Mouse (Mus musculus) left cerebral cortex, postnatal 36 days (tissue): ENCODE data around the gene Slc35g2. TPM values are rescaled to one million over a fixed set of nuclear protein-coding genes. Genes with fewer than 3 reads are reported as not detected.

Source experiments
- DNase-seq, 2 experiments: peaks; one replicate each; pipeline ENCODE4 v3.0.0; 2021 to 2022; ENCODE audit warnings: low spot score in 2 of 2, mixed read lengths in 1 of 2
- intact Hi-C: fragments of 180-260 bp; cut with DNase I; formaldehyde crosslinking; loops from one replicate; pipeline ENCODE4 v1.15.1; 2025
- total RNA-seq, 2 experiments: library from RNA; stranded (reverse); gene quantifications; 2 replicates each; pipeline ENCODE4 v1.2.3; 2021

The Slc35g2 gene
- total RNA-seq, 2 experiments from 2014 or later = 18.7 to 19.2 TPM

GRCm38 (mm10) chr9:100569798-100570625, 878 bp downstream of the Slc35g2 start:
- DNase-seq = peak; percentile 41
- intact Hi-C loops = loop anchor here (2.0 kb wide), 1 partner anchor 73 kb away; no protein-coding TSS in a partner anchor

DNA sequence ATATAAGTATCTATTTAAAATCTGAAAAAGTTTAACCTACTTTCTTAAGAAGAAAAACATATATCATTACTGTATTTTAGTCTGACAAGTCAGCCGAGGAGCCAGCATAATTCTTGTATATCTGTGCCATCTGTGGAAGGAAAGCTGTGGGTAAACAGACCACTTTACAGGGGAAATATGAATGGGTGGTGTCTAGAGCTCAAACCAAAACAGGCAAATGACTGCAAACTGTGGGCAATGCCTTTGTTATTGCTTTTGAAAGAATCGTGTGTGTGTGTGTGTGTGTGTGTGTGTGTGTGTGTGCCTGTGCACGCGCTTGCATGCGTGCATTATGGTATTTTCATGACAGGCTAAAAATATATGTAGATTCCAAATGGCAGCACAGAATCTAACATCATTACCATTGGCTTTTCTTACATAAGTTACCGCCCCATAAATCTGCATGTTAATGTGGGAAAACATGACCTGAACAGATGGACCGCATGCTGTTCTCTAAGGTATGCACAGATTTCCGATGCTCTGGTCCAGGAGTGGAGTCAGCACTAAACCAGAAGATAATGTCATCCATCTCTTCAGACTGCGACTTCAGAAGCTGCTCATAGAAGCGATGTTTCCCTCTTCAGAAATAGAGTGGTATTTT, 10.5 kb downstream of the Slc35g2 start:
- peak; percentile 22 to 36 for DNase-seq
- intact Hi-C loops = no loop called here

DNA sequence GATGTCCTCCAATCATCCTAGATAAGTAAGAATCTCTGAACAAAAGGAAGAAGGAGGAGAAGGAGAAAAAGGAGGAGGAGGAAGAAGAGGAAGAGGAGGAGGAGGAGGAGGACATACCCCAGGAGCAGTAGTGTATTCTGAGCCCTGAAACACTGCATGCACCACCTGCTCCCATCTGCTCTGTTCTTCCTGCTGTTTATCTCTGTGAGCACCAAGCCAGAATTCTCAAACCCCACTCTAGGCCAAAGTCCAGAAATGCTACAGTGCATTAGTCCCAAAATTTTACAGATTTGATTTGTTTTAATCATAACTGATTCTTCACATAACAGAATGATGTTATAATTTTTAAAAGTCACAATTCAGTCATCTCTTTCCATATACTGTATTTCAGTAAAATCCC, 11.9 kb downstream of the Slc35g2 start:
- intact Hi-C loops = no loop called here

GRCm38 (mm10) chr9:100558023-100558573, 12.8 kb downstream of the Slc35g2 start:
- intact Hi-C loops = no loop called here
- DNase-seq = no peak

More for the DNA sequence above, 11.9 kb downstream of the Slc35g2 start:
- no peak for DNase-seq

- DNase-seq = no peak
- intact Hi-C loops = no loop called here
Observed at GRCm38 (mm10) chr9:100555686-100556085, 15.2 kb downstream of the Slc35g2 start.

- DNase-seq = no peak
- intact Hi-C loops = loop anchor here (10.0 kb wide), 2 partner anchors 366 to 456 kb away; no protein-coding TSS in a partner anchor
Observed at GRCm38 (mm10) chr9:100548313-100548712, 22.6 kb downstream of the Slc35g2 start.

GRCm38 (mm10) chr9:100546594-100546910, 24.3 kb downstream of the Slc35g2 start:
- intact Hi-C loops = loop anchor here (10.0 kb wide), 2 partner anchors 368 to 458 kb away; no protein-coding TSS in a partner anchor
- peak in 1 of 2 experiments; percentile 11 for DNase-seq

DNA sequence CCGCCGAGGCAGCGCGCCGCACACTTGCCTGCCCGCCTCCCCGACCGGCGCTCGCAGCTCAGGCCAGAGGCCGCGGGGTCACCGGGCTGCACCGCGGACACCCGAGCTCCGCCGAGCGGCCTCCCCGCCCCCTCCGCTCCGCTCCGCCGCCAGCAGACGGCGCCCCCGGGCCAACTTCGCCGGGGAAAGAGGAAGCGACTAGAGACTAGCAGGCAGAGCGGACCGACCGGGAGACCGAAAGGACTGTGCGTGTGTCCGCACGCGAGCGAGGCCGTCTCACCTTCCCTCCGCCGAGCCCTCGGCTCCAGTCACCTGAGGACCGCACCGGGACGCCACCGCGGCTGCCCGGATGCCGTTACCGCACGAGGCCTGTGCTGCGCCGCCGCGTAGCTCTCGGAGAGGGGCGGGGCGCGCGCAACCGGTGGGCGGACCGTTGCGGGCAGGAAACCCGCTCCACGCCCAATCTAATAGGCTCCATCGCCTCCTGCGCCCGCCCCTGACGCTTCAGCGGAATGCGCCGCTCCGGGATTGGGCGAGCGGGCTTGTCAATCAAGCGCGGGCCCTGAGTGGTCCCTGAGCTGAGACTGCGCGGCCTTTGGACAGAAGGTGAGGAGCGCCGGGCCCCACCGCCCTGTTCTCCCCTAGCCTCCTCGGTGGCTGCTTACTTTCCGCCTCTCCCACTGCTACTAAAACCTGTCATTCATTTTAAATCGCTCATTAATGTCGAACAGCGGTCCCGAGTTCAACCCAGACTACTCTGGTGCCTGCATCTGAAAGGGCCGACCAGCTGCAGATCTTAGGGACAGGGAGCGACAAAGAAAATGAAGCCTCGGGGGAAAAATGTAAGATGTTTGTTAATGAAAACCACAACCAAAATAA, 24.9 kb downstream of the Slc35g2 start, which contains the start of gene Nck1:
TSS of gene Nck1 (minus strand) at position 420 of the 879 bp plus-strand sequence.
- intact Hi-C loops = loop anchor here (1.0 to 10.0 kb wide), 3 partner anchors 97 to 459 kb away; no protein-coding TSS in a partner anchor
- DNase-seq = peak; percentile 99

DNA sequence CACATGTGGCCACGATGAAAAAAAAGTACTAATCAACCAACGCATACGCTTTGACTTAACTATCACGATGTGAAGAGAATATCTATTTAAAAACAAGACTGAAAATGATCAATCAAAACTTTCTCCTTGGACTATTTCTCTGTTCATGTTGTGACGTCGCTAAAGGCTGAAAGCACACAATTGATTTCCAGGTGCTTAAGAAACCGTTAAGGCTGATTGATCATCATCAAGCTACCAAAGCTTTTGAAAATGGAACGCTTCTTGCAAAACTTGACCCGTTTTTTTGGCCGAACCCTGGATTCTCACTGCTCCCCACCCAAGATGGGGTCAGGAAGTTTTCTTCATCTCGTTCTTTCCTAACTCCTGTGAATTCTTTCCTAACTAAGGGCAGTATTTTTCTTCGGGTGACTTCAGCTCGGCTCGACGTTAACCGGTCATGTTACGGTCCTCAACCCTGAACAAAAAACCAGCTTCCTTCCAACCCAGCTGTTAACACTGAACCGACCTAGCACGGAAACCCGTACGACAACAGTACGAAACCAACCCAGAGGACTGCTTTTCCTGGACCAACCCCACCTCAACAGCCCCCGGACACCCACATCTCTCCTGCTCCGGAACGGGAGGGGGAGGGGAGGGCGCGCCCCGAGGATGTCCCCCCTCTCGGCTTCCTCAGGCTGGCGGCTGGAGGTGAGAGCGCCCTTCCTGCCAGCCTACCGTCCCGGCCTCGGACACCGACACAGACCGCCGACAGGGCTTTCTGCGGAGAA, 25.8 kb downstream of the Slc35g2 start:
- intact Hi-C loops = loop anchor here (1.0 to 10.0 kb wide), 3 partner anchors 98 to 460 kb away; no protein-coding TSS in a partner anchor
- no peak for DNase-seq

DNA sequence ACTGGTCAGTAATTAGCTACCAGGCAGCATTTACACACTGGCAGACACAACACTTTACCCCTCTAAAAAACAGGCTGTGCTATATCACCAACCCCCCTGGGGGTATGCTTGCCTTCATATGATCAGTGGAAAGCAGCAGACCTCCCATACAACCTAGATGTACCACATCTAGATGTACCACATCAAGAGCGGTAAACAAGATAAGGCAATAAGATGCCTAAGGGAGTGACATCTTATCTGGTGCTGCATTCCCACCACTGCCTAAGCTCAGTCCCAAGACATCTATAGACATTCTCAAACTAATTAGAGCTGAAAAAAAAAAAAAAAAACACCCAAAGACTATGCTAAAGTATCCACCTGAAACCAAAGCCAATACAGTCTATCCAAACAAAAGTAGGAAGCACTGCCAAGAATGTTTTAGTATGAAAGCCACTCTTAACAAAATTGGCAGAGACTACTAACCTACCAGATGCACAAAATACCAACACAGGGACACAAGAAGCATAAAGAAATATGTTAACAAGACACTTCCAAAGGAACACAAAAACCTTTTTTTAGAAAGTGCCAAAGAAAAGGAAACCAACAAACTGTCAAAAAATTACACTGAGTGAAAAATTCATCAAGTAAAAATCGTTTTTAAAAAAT, 35.1 kb downstream of the Slc35g2 start:
- intact Hi-C loops = no loop called here
- DNase-seq = no peak

DNA sequence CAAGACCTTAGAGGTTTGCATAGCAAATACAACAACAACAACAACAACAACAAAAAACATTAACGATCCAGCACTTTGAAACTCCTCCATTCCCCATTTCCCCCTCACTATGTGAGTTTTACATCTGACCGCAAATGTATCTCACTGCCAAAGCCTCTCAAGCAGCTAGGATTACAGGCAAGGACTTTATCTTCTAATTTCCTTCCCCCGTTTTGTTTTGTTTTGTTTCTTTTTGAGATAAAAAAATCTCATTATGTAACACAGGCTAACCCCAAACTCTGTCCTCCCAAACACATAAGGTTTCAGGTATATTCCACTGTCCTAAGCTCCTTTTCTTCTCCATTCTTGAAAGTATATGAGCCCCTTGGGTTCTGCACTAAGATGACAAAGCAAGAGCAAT, 36.2 kb downstream of the Slc35g2 start:
- no peak for DNase-seq
- intact Hi-C loops = no loop called here

GRCm38 (mm10) chr9:100532847-100533505, 37.9 kb downstream of the Slc35g2 start:
- intact Hi-C loops = no loop called here
- no peak for DNase-seq

- no peak for DNase-seq
- intact Hi-C loops = no loop called here
Observed at GRCm38 (mm10) chr9:100531296-100531695, 39.6 kb downstream of the Slc35g2 start.

DNA sequence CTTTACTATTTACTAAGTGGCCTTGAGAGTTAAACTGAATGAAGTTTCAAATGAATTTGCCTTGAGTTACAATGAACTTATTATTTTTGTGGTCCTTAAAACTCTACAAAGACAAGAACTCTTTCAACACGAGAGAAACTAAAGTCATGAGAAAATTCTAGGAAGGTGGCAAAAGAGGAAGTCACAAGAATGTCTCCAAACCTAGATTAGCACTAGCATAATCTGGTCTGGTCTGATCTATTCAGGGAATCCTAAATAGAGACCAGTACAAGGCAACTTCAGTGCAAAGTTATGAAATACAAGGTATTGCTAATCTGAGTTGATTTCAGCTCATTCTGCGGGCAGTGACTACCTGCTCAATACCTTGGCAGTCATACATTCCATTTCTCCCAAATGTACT, 45.7 kb downstream of the Slc35g2 start:
- no peak for DNase-seq
- intact Hi-C loops = no loop called here

DNA sequence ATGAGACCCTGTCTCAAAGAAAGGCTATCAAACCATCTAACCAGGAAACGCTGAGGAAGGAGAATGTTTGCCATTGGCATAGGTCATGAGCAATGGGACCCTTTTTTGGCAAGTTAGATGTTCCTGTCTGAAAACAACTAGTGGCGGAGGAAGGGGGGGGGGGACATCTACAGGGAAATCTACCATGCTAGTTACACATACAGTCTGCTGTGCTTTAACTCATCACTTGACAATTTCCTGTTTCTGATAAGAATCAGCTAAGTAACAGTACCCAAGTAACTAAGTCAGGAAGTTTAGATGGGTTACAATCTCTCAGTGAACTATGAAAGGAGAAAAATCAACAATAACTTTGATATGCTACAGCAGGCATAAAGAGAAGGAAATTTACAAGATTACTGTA, 48.9 kb downstream of the Slc35g2 start:
- DNase-seq = no peak
- intact Hi-C loops = no loop called here

- DNase-seq = peak in 1 of 2 experiments; percentile 24
- intact Hi-C loops = no loop called here
Observed at GRCm38 (mm10) chr9:100520586-100520985, 50.3 kb downstream of the Slc35g2 start.

- DNase-seq = no peak
- intact Hi-C loops = no loop called here
Observed at GRCm38 (mm10) chr9:100520012-100520411, 50.9 kb downstream of the Slc35g2 start.

GRCm38 (mm10) chr9:100507581-100507980, 63.3 kb downstream of the Slc35g2 start:
- no peak for DNase-seq
- intact Hi-C loops = no loop called here
